Mouse (Mus musculus): ENCODE results near the gene Cnr1.

Gene Cnr1

GRCm38 (mm10) chr4:33943936-33944335 is 19.5 kb downstream of the Cnr1 start:
- DNase-seq = no peak

GRCm38 (mm10) chr4:33945742-33946141 is 21.3 kb downstream of the Cnr1 start:
- DNase-seq = no peak

- DNase-seq = no peak
These were observed 23.2 kb downstream of the Cnr1 start for GRCm38 (mm10) chr4:33947584-33947983.

GRCm38 (mm10) chr4:33957398-33957797 is 33.0 kb downstream of the Cnr1 start:
- DNase-seq = no peak

- no peak for DNase-seq
These were observed 34.1 kb downstream of the Cnr1 start for GRCm38 (mm10) chr4:33958515-33958914.

GRCm38 (mm10) chr4:33959841-33960240 is 35.4 kb downstream of the Cnr1 start:
- no peak for DNase-seq

GRCm38 (mm10) chr4:33970726-33971125 is 46.3 kb downstream of the Cnr1 start:
- DNase-seq = no peak

GRCm38 (mm10) chr4:33988466-33989089 is 64.2 kb downstream of the Cnr1 start:
- no peak for DNase-seq

- no peak for DNase-seq
These were observed 68.3 kb downstream of the Cnr1 start for GRCm38 (mm10) chr4:33992687-33993086.

GRCm38 (mm10) chr4:33996382-33996781 is 72.0 kb downstream of the Cnr1 start:
- no peak for DNase-seq
